In genomic region chr6:31373084-31373673, GRCm38 (mm10) we compare ENCODE assay signal across 17 mouse cellular contexts. TPM values are rescaled to one million over a fixed set of nuclear protein-coding genes. Genes with fewer than 3 reads are reported as not detected.
DNase-seq lines count a peak whose midpoint lies in the region; ATAC-seq and TF ChIP-seq lines count a peak whose summit lies in the region.
"Had no signal": no experiment of that assay in that cellular context is flagged by ENCODE, and none has a peak within 500 bp of the region (broad histone marks: within the 10 kb centered on the region; RNA-seq: fewer than 3 reads in every experiment).

No protein-coding gene starts in this region.

- H3K9ac ChIP-seq in MEL (ENCODE audit: control insufficient read depth, low read depth, low read length, poor library complexity, severe bottlenecking), result no peak overlapping the region
- no peak overlapping the region for H3K9ac ChIP-seq in hindbrain, embryonic 13.5 days
- H3K9ac ChIP-seq: embryonic facial prominence, embryonic 12.5 days; forebrain, embryonic 15.5 days; heart, embryonic 12.5 days had no signal

- TF ChIP-seq POLR2A in kidney, adult 2 months (IDR thresholded peaks at IDR 0.05; ENCODE audit: low read depth, low read length), result no peak
- TF ChIP-seq POLR2A in MEL (IDR thresholded peaks at IDR 0.05; ENCODE audit: control insufficient read depth in 1 of 2, insufficient read depth in 1 of 2, low read depth in 1 of 2, low read length in 2 of 2, poor library complexity in 1 of 2), result no peak
- TF ChIP-seq POLR2A in myocyte (IDR thresholded peaks at IDR 0.05; ENCODE audit: insufficient read length, low read depth), result no peak

- no peak for DNase-seq in kidney, adult 2 months
- DNase-seq in kidney, postnatal 25 days, result no peak
- peak; percentile 37 for DNase-seq in MEL (ENCODE audit: low read depth, low spot score)
- DNase-seq in induced T-regulatory cell, adult 2 months (ENCODE audit: low read depth), result peak; percentile 11
- DNase-seq in right cerebral cortex, postnatal 36 days (ENCODE audit: low spot score in 2 of 2), result no peak
- DNase-seq in ovary, postnatal 36 days (ENCODE audit: low spot score), result no peak
- DNase-seq: adrenal gland, adult 2 months; adrenal gland, postnatal 25 days; cerebellum, adult 2 months; cerebellum, postnatal 14 days; gastrocnemius, postnatal 14 days had no signal

- H3K27ac ChIP-seq in kidney, adult 2 months (ENCODE audit: insufficient read depth, low read depth, low read length), result peak overlapping the region; percentile 52
- H3K27ac ChIP-seq in MEL (ENCODE audit: control insufficient read depth, low read depth, low read length), result no peak overlapping the region
- H3K27ac ChIP-seq in hindbrain, embryonic 13.5 days, result no peak overlapping the region
- H3K27ac ChIP-seq: embryonic facial prominence, embryonic 12.5 days; forebrain, embryonic 15.5 days had no signal

- H3K4me1 ChIP-seq in kidney, adult 2 months (ENCODE audit: control insufficient read depth, insufficient read depth, low read length), result peaks cover 15% of the 10 kb centered on the region
- H3K4me1 ChIP-seq in MEL (ENCODE audit: control insufficient read depth in 1 of 2, insufficient read depth in 2 of 2, low read length in 2 of 2), result peaks cover 0 to 7% of the 10 kb centered on the region in 2 experiments; a peak in 2 of 4 replicates
- H3K4me1 ChIP-seq in hindbrain, embryonic 13.5 days (replicated peaks), result 0 out of 2 replicates have a peak, but pooled peaks cover 5% of the 10 kb centered on the region
- H3K4me1 ChIP-seq: forebrain, embryonic 15.5 days had no signal

- TF ChIP-seq RAD21 in MEL (IDR thresholded peaks at IDR 0.05; ENCODE audit: low read depth, low read length), result no peak

- H3K79me2 ChIP-seq in MEL (ENCODE audit: control insufficient read depth, insufficient read depth, low read length, poor library complexity) (no peaks in the 10 kb centered on the region), myocyte (ENCODE audit: control insufficient read depth, insufficient read depth) (no peaks in the 10 kb centered on the region)

- H3K4me2 ChIP-seq in myocyte (ENCODE audit: low read depth), result peak overlapping the region; percentile 51
- H3K4me2 ChIP-seq in hindbrain, embryonic 13.5 days, result no peak overlapping the region
- H3K4me2 ChIP-seq: embryonic facial prominence, embryonic 12.5 days; forebrain, embryonic 15.5 days; heart, embryonic 12.5 days had no signal

- no peak; a peak in 1 of 4 replicates for TF ChIP-seq EP300 in MEL (IDR thresholded peaks at IDR 0.05; ENCODE audit: low read depth in 1 of 2, low read length in 2 of 2)

- no peak overlapping the region for H3K4me3 ChIP-seq in kidney, adult 2 months (ENCODE audit: insufficient read depth, low read depth, low read length)
- H3K4me3 ChIP-seq in MEL (ENCODE audit: control insufficient read depth in 1 of 2, insufficient read depth in 1 of 2, low read depth in 2 of 2, low read length in 2 of 2), result no peak overlapping the region
- peak overlapping the region; percentile 8 for H3K4me3 ChIP-seq in myocyte
- no peak overlapping the region for H3K4me3 ChIP-seq in hindbrain, embryonic 13.5 days
- H3K4me3 ChIP-seq: embryonic facial prominence, embryonic 12.5 days; forebrain, embryonic 15.5 days; heart, embryonic 12.5 days had no signal

- ATAC-seq in hindbrain, embryonic 13.5 days (ENCODE audit: low FRiP score), result no peak
- ATAC-seq: forebrain, embryonic 15.5 days; hindbrain, embryonic 16.5 days had no signal

- H3K36me3 ChIP-seq in kidney, adult 2 months (ENCODE audit: control insufficient read depth, insufficient read depth, low read length), result no peaks in the 10 kb centered on the region
- H3K36me3 ChIP-seq in MEL (ENCODE audit: control insufficient read depth in 1 of 2, insufficient read depth in 2 of 2, low read length in 2 of 2) (no peaks in the 10 kb centered on the region), myocyte (ENCODE audit: control insufficient read depth, insufficient read depth) (no peaks in the 10 kb centered on the region)
- no peaks in the 10 kb centered on the region for H3K36me3 ChIP-seq in hindbrain, embryonic 13.5 days
- H3K36me3 ChIP-seq: embryonic facial prominence, embryonic 12.5 days; forebrain, embryonic 15.5 days; heart, embryonic 12.5 days had no signal

- WGBS in kidney, adult 2 months, result 81% methylated on average over 6 of the region's 6 CpGs
- WGBS in hindbrain, embryonic 13.5 days, result 95% methylated on average over 6 of the region's 6 CpGs

- no peaks in the 10 kb centered on the region for H3K9me3 ChIP-seq in MEL (replicated peaks; ENCODE audit: insufficient read depth, low read length)
- no peaks in the 10 kb centered on the region for H3K9me3 ChIP-seq in hindbrain, embryonic 13.5 days
- H3K9me3 ChIP-seq: embryonic facial prominence, embryonic 12.5 days; forebrain, embryonic 15.5 days; heart, embryonic 12.5 days had no signal

- TF ChIP-seq CTCF in kidney, adult 2 months (conservative IDR thresholded peaks at IDR 0.05; ENCODE audit: insufficient read depth, insufficient read length, low read depth, low read length), result no peak
- TF ChIP-seq CTCF in MEL (IDR thresholded peaks at IDR 0.05 in 2 of 3, conservative IDR thresholded peaks at IDR 0.05 in 1 of 3; ENCODE audit: control insufficient read depth in 1 of 3, insufficient read depth in 1 of 3, low read depth in 2 of 3, low read length in 3 of 3, poor library complexity in 1 of 3, severe bottlenecking in 1 of 3), result no peak

- H3K27me3 ChIP-seq in kidney, adult 2 months (replicated peaks; ENCODE audit: control insufficient read depth, insufficient read depth, low read length), result no peaks in the 10 kb centered on the region
- H3K27me3 ChIP-seq in MEL (ENCODE audit: control insufficient read depth in 1 of 2, insufficient read depth in 2 of 2, low read length in 2 of 2) (no peaks in the 10 kb centered on the region), myocyte (ENCODE audit: control insufficient read depth, insufficient read depth, insufficient read length) (no peaks in the 10 kb centered on the region)
- no peaks in the 10 kb centered on the region for H3K27me3 ChIP-seq in hindbrain, embryonic 13.5 days
- H3K27me3 ChIP-seq: embryonic facial prominence, embryonic 12.5 days; forebrain, embryonic 15.5 days; heart, embryonic 12.5 days had no signal

- no peak overlapping the region for H3ac ChIP-seq in myocyte (ENCODE audit: control insufficient read depth, insufficient read length)

TF ChIP-seq in MEL, 35 proteins besides CTCF, POLR2A, EP300 and RAD21:
- TF ChIP-seq CHD2 (IDR thresholded peaks at IDR 0.05; ENCODE audit: low read length) (no peak), ELF1 (IDR thresholded peaks at IDR 0.05; ENCODE audit: low read depth, low read length) (peak; percentile 36; the same call in 1 of the 2 replicates)

TF ChIP-seq in myocyte, 11 proteins besides CTCF, POLR2A, EP300 and RAD21:
- TF ChIP-seq TCF12 (IDR thresholded peaks at IDR 0.05; ENCODE audit: insufficient read depth, poor library complexity, severe bottlenecking), result no peak
- TF ChIP-seq POLR2AphosphoS2 (IDR thresholded peaks at IDR 0.05; ENCODE audit: insufficient read length, low read depth), result no peak
- no peak for TF ChIP-seq REST (IDR thresholded peaks at IDR 0.05; ENCODE audit: insufficient read depth, insufficient read length)
- TF ChIP-seq MAX (IDR thresholded peaks at IDR 0.05; ENCODE audit: low read depth), result no peak
- no peak for TF ChIP-seq TCF3 (IDR thresholded peaks at IDR 0.05; ENCODE audit: insufficient read length, low read depth)
- TF ChIP-seq MYOG (IDR thresholded peaks at IDR 0.05; ENCODE audit: control insufficient read depth in 1 of 3, insufficient read depth in 1 of 3, insufficient read length in 2 of 3, low read depth in 2 of 3), result no peak
- TF ChIP-seq MYOD1 (IDR thresholded peaks at IDR 0.05; ENCODE audit: control insufficient read depth in 1 of 3, insufficient read length in 2 of 3, low read depth in 2 of 3), result no peak

RNA-seq across cellular contexts. Expression of gene Mkln1, which starts 25.4 kb away (rescaled TPM):
- 50.4 and 84.5 TPM in 2 replicates for polyA plus RNA-seq in kidney, adult 2 months (2012; rRNA removed)
- 126 and 135 TPM in 2 replicates for total RNA-seq in MEL (2012; rRNA removed)
- polyA plus RNA-seq in MEL (2012; ENCODE audit: insufficient read depth in 1 of 2, insufficient read length in 2 of 2, low read depth in 1 of 2, low replicate concordance in 2 of 2, missing spikeins in 1 of 2) (100 to 1,000 TPM; 115 to 187 TPM), myocyte (2012; fragmentation: generic; extraction: Trizol) (67.4 TPM)
- polyA plus RNA-seq in hindbrain, embryonic 13.5 days (2015; fragmentation: Nextera tagmentation; extraction: Ambion mirVana), result 145 and 156 TPM in 2 replicates

Comparison
In these comparisons a context has a peak if more than half of its experiments do, and no peak if none do; other contexts are left out.
1. DNase-seq: peak in MEL (single experiment) and induced T-regulatory cell, adult 2 months (single experiment); none in kidney, adult 2 months (single experiment), kidney, postnatal 25 days (0 of 2), right cerebral cortex, postnatal 36 days (0 of 2) and ovary, postnatal 36 days (single experiment).